24 mouse cellular contexts compared by ENCODE assay signal in genomic region chrX:131410567-131410966, GRCm38 (mm10).
DNase-seq lines count a peak whose midpoint lies in the region; ATAC-seq and TF ChIP-seq lines count a peak whose summit lies in the region.
"Had no signal": no experiment of that assay in that cellular context is flagged by ENCODE, and none has a peak within 500 bp of the region (broad histone marks: within the 10 kb centered on the region; RNA-seq: fewer than 3 reads in every experiment).

No protein-coding gene starts in this region.

- no peaks in the 10 kb centered on the region for H3K36me3 ChIP-seq in intestine, embryonic 15.5 days
- H3K36me3 ChIP-seq in intestine, postnatal 0 days (ENCODE audit: control insufficient read depth, insufficient read depth), result no peaks in the 10 kb centered on the region
- H3K36me3 ChIP-seq in MEL (ENCODE audit: control insufficient read depth in 1 of 2, insufficient read depth in 2 of 2, low read length in 2 of 2), result peaks cover 0 to 20% of the 10 kb centered on the region in 2 experiments; a peak in 2 of 4 replicates
- H3K36me3 ChIP-seq in intestine, embryonic 16.5 days (ENCODE audit: control insufficient read depth, insufficient read depth, low read length), result no peaks in the 10 kb centered on the region
- H3K36me3 ChIP-seq: G1E had no signal

- H3K9ac ChIP-seq in intestine, embryonic 15.5 days, result no peak overlapping the region
- H3K9ac ChIP-seq in intestine, postnatal 0 days (ENCODE audit: low read depth, low read length), result no peak overlapping the region
- H3K9ac ChIP-seq in MEL (ENCODE audit: control insufficient read depth, low read depth, low read length, poor library complexity, severe bottlenecking), result no peak overlapping the region
- no peak overlapping the region for H3K9ac ChIP-seq in intestine, embryonic 16.5 days (ENCODE audit: low read depth, low read length)

- DNase-seq in MEL (ENCODE audit: low read depth, low spot score) (peak; percentile 88), MEL-GATA-1-ER (ENCODE audit: extremely low read depth, low read depth) (peak; percentile 40)
- DNase-seq in heart, adult 11 months, result no peak
- DNase-seq in adrenal gland, postnatal 36 days, result no peak
- DNase-seq in left cerebral cortex, adult 8-10 months (ENCODE audit: low spot score in 2 of 2), result no peak
- DNase-seq: adrenal gland, adult 2 months; adrenal gland, adult 8-10 months; adrenal gland, postnatal 10 days; adrenal gland, postnatal 14 days; adrenal gland, postnatal 25 days; B cell, adult 2 months; cerebellum, adult 11 months; cerebellum, adult 11-12 months; cerebellum, adult 18-20 months; cerebellum, adult 2 months; cerebellum, adult 8-10 months had no signal

- peak; percentile 85 to 86 for TF ChIP-seq EP300 in MEL (IDR thresholded peaks at IDR 0.05; ENCODE audit: low read depth in 1 of 2, low read length in 2 of 2)

- TF ChIP-seq RAD21 in MEL (IDR thresholded peaks at IDR 0.05; ENCODE audit: low read depth, low read length), result peak; percentile 76

- no peak for TF ChIP-seq POLR2A in MEL (IDR thresholded peaks at IDR 0.05; ENCODE audit: control insufficient read depth in 1 of 2, insufficient read depth in 1 of 2, low read depth in 1 of 2, low read length in 2 of 2, poor library complexity in 1 of 2)

- no peak overlapping the region for H3K4me3 ChIP-seq in intestine, embryonic 15.5 days (replicated peaks)
- H3K4me3 ChIP-seq in intestine, postnatal 0 days (ENCODE audit: low read depth, low read length), result no peak overlapping the region
- no peak overlapping the region for H3K4me3 ChIP-seq in MEL (ENCODE audit: control insufficient read depth in 1 of 2, insufficient read depth in 1 of 2, low read depth in 2 of 2, low read length in 2 of 2)
- no peak overlapping the region for H3K4me3 ChIP-seq in intestine, embryonic 16.5 days (ENCODE audit: low read length)

- no peak overlapping the region for H3K4me2 ChIP-seq in intestine, embryonic 15.5 days (replicated peaks)
- H3K4me2 ChIP-seq in intestine, postnatal 0 days (replicated peaks; ENCODE audit: low read depth), result no peak overlapping the region
- no peak overlapping the region for H3K4me2 ChIP-seq in intestine, embryonic 16.5 days (ENCODE audit: low read depth, low read length)

- no peak overlapping the region for H3K27ac ChIP-seq in intestine, embryonic 15.5 days
- H3K27ac ChIP-seq in intestine, postnatal 0 days (ENCODE audit: low read depth, low read length), result no peak overlapping the region
- H3K27ac ChIP-seq in MEL (ENCODE audit: control insufficient read depth, low read depth, low read length), result no peak overlapping the region; the same call in 1 of the 2 replicates
- no peak overlapping the region for H3K27ac ChIP-seq in intestine, embryonic 16.5 days (ENCODE audit: low read length)

- H3K9me3 ChIP-seq in intestine, embryonic 15.5 days, result no peaks in the 10 kb centered on the region
- H3K9me3 ChIP-seq in intestine, postnatal 0 days (ENCODE audit: control insufficient read depth), result no peaks in the 10 kb centered on the region
- no peaks in the 10 kb centered on the region for H3K9me3 ChIP-seq in MEL (replicated peaks; ENCODE audit: insufficient read depth, low read length)
- H3K9me3 ChIP-seq in intestine, embryonic 16.5 days (ENCODE audit: control insufficient read depth, low read length), result no peaks in the 10 kb centered on the region
- H3K9me3 ChIP-seq: G1E had no signal

- H3K4me1 ChIP-seq in intestine, embryonic 15.5 days (replicated peaks), result no peaks in the 10 kb centered on the region
- no peaks in the 10 kb centered on the region for H3K4me1 ChIP-seq in intestine, postnatal 0 days (replicated peaks; ENCODE audit: control insufficient read depth, insufficient read depth, low read length)
- peaks cover 8 to 9% of the 10 kb centered on the region in 2 experiments; a peak in 3 of 4 replicates for H3K4me1 ChIP-seq in MEL (ENCODE audit: control insufficient read depth in 1 of 2, insufficient read depth in 2 of 2, low read length in 2 of 2)
- H3K4me1 ChIP-seq in intestine, embryonic 16.5 days (ENCODE audit: control insufficient read depth, insufficient read depth, low read length), result no peaks in the 10 kb centered on the region

- no peaks in the 10 kb centered on the region for H3K79me2 ChIP-seq in MEL (ENCODE audit: control insufficient read depth, insufficient read depth, low read length, poor library complexity)

- 0 out of 2 replicates have a peak, but pooled peaks have one; percentile 15 for ATAC-seq in intestine, embryonic 15.5 days
- no peak for ATAC-seq in intestine, postnatal 0 days
- ATAC-seq in intestine, embryonic 16.5 days, result peak; percentile 40; the same call in 1 of the 2 replicates
- ATAC-seq: activated CD4-positive, CD25-positive, alpha-beta regulatory T cell, adult 4 months; CD4-positive, CD25-positive, alpha-beta regulatory T cell, adult 4 months; Patski had no signal

- no peak for TF ChIP-seq CTCF in intestine, postnatal 0 days (IDR thresholded peaks at IDR 0.05; ENCODE audit: low read depth)
- peak in 2 of 3 experiments; percentile 16 to 56; a peak in 3 of 6 replicates for TF ChIP-seq CTCF in MEL (IDR thresholded peaks at IDR 0.05 in 2 of 3, conservative IDR thresholded peaks at IDR 0.05 in 1 of 3; ENCODE audit: control insufficient read depth in 1 of 3, insufficient read depth in 1 of 3, low read depth in 2 of 3, low read length in 3 of 3, poor library complexity in 1 of 3, severe bottlenecking in 1 of 3)

- H3K27me3 ChIP-seq in intestine, embryonic 15.5 days (replicated peaks), result no peaks in the 10 kb centered on the region
- H3K27me3 ChIP-seq in intestine, postnatal 0 days (replicated peaks; ENCODE audit: control insufficient read depth, insufficient read depth, low read length), result no peaks in the 10 kb centered on the region
- H3K27me3 ChIP-seq in MEL (ENCODE audit: control insufficient read depth in 1 of 2, insufficient read depth in 2 of 2, low read length in 2 of 2), result no peaks in the 10 kb centered on the region
- no peaks in the 10 kb centered on the region for H3K27me3 ChIP-seq in intestine, embryonic 16.5 days (replicated peaks; ENCODE audit: control insufficient read depth, insufficient read depth, low read length)
- H3K27me3 ChIP-seq: CH12.LX had no signal

TF ChIP-seq in MEL, 35 proteins besides CTCF, POLR2A, EP300 and RAD21:
- TF ChIP-seq ETS1 (IDR thresholded peaks at IDR 0.05; ENCODE audit: low read depth, low read length), result peak; percentile 58
- TF ChIP-seq UBTF (IDR thresholded peaks at IDR 0.05; ENCODE audit: borderline replicate concordance, insufficient read depth, low read depth, low read length), result no peak
- TF ChIP-seq TBP (IDR thresholded peaks at IDR 0.05; ENCODE audit: low read depth, low read length), result 0 out of 2 replicates have a peak, but pooled peaks have one; percentile 20
- TF ChIP-seq ELF1 (IDR thresholded peaks at IDR 0.05; ENCODE audit: low read depth, low read length), result no peak
- TF ChIP-seq MXI1 (IDR thresholded peaks at IDR 0.05; ENCODE audit: low read depth, low read length), result 0 out of 2 replicates have a peak, but pooled peaks have one; percentile 28
- no peak for TF ChIP-seq CHD2 (IDR thresholded peaks at IDR 0.05; ENCODE audit: low read length)
- TF ChIP-seq TCF12 (IDR thresholded peaks at IDR 0.05; ENCODE audit: low read depth, low read length), result peak; percentile 75
- TF ChIP-seq JUND (IDR thresholded peaks at IDR 0.05; ENCODE audit: low read depth, low read length), result no peak
- TF ChIP-seq SIN3A (IDR thresholded peaks at IDR 0.05; ENCODE audit: low read length), result peak; percentile 75
- TF ChIP-seq ZC3H11A (IDR thresholded peaks at IDR 0.05; ENCODE audit: low read depth, low read length), result peak; percentile 41; the same call in 1 of the 2 replicates
- TF ChIP-seq ZMIZ1 (IDR thresholded peaks at IDR 0.05; ENCODE audit: low read depth, low read length), result no peak
- no peak for TF ChIP-seq HCFC1 (IDR thresholded peaks at IDR 0.05; ENCODE audit: low read depth, low read length)
- no peak for TF ChIP-seq GABPA (IDR thresholded peaks at IDR 0.05; ENCODE audit: low read depth, low read length)
- peak; percentile 63; the same call in 1 of the 2 replicates for TF ChIP-seq MYC (IDR thresholded peaks at IDR 0.05; ENCODE audit: low read depth, low read length)
- peak; percentile 23; the same call in 1 of the 2 replicates for TF ChIP-seq MYB (IDR thresholded peaks at IDR 0.05; ENCODE audit: low read depth, low read length)
- TF ChIP-seq SMC3 (IDR thresholded peaks at IDR 0.05; ENCODE audit: low read depth, low read length), result peak; percentile 63
- TF ChIP-seq KAT2A (conservative IDR thresholded peaks at IDR 0.05; ENCODE audit: low read depth, low read length), result 0 out of 2 replicates have a peak, but pooled peaks have one; percentile 21
- peak; percentile 85 for TF ChIP-seq GATA1 (IDR thresholded peaks at IDR 0.05; ENCODE audit: low read depth, low read length)
- TF ChIP-seq ZKSCAN1 (IDR thresholded peaks at IDR 0.05; ENCODE audit: low read depth, low read length), result no peak
- TF ChIP-seq TAL1 (IDR thresholded peaks at IDR 0.05; ENCODE audit: low read length), result peak; percentile 45
- no peak for TF ChIP-seq USF2 (IDR thresholded peaks at IDR 0.05; ENCODE audit: borderline replicate concordance in 1 of 2, insufficient read depth in 1 of 2, low read depth in 1 of 2, low read length in 2 of 2)
- TF ChIP-seq POLR2AphosphoS2 (IDR thresholded peaks at IDR 0.05; ENCODE audit: low read length), result no peak
- TF ChIP-seq RCOR1 (IDR thresholded peaks at IDR 0.05; ENCODE audit: low read depth, low read length), result peak; percentile 72
- TF ChIP-seq POLR2AphosphoS5 (IDR thresholded peaks at IDR 0.05; ENCODE audit: borderline replicate concordance, low read depth, low read length), result no peak

Comparison
In these comparisons a context has a peak if more than half of its experiments do, and no peak if none do; other contexts are left out.
1. DNase-seq: peak in MEL (single experiment) and MEL-GATA-1-ER (single experiment); none in heart, adult 11 months (single experiment), adrenal gland, postnatal 36 days (0 of 2) and left cerebral cortex, adult 8-10 months (0 of 2).